Mouse (Mus musculus) CH12.LX (cell line): ENCODE measurements around the gene Kcnh4. TPM values are rescaled to one million over a fixed set of nuclear protein-coding genes. Genes with fewer than 3 reads are reported as not detected.

Source experiments
- DNase-seq: peaks from one replicate; pipeline ENCODE4 v3.0.0-alpha.2; 2013; ENCODE audit errors: extremely low read depth
- H3K27ac ChIP-seq: 2 replicates; pipeline ENCODE4 v1.5.1; 2012; ENCODE audit warnings: low read depth, mild to moderate bottlenecking, control low read depth, moderate library complexity; ENCODE audit not compliant: insufficient read depth
- H3K27me3 ChIP-seq: replicated peaks from 2 replicates; pipeline ENCODE3; 2012; ENCODE audit warnings: inconsistent platforms
- H3K36me3 ChIP-seq, 2 experiments: replicated peaks in 1 of 2; 2 replicates each; pipeline versions ENCODE3 to v1.6.1; 2012; ENCODE audit warnings: inconsistent platforms in 1 of 2, low read length in 1 of 2, mild to moderate bottlenecking in 1 of 2, mixed read lengths in 1 of 2, moderate library complexity in 1 of 2; ENCODE audit not compliant: control insufficient read depth in 1 of 2, insufficient read depth in 1 of 2
- H3K4me1 ChIP-seq, 2 experiments: 2 replicates each; pipeline ENCODE4 v1.6.1; 2012; ENCODE audit warnings: inconsistent platforms in 1 of 2, moderate library complexity in 1 of 2; ENCODE audit not compliant: insufficient read depth in 2 of 2, control insufficient read depth in 1 of 2
- H3K4me2 ChIP-seq: 2 replicates; pipeline ENCODE4 v1.6.1; 2012; ENCODE audit warnings: low read depth, mild to moderate bottlenecking, control low read depth; ENCODE audit not compliant: poor library complexity, insufficient read depth, severe bottlenecking
- H3K4me3 ChIP-seq, 3 experiments: fragments of 150-350 bp in 1 of 3; sonication (generic) in 1 of 3; replicated peaks in 1 of 3; 2 replicates each; pipeline versions ENCODE3 to v1.5.1; 2011 to 2012; ENCODE audit warnings: low read depth in 2 of 3, low read length in 2 of 3, mild to moderate bottlenecking in 2 of 3, moderate library complexity in 2 of 3, control low read depth in 1 of 3, improper control_type of control experiment in 1 of 3, inconsistent platforms in 1 of 3, mixed read lengths in 1 of 3; ENCODE audit not compliant: poor library complexity in 1 of 3
- H3K79me2 ChIP-seq: replicated peaks from 2 replicates; pipeline ENCODE4 v1.6.1; 2012; ENCODE audit warnings: mild to moderate bottlenecking, moderate library complexity; ENCODE audit not compliant: control insufficient read depth, poor library complexity, insufficient read depth, severe bottlenecking; ENCODE audit errors: extremely low read depth
- H3K9ac ChIP-seq: 2 replicates; pipeline ENCODE4 v1.6.1; 2012; ENCODE audit warnings: low read depth, mild to moderate bottlenecking, control low read depth, moderate library complexity; ENCODE audit not compliant: insufficient read depth
- H3K9me3 ChIP-seq: replicated peaks from 2 replicates; pipeline ENCODE3; 2012; ENCODE audit warnings: low read length, inconsistent platforms, mixed read lengths
- CTCF ChIP-seq, 2 experiments: IDR thresholded peaks in 1 of 2; conservative IDR thresholded peaks in 1 of 2; 2 replicates each; pipeline ENCODE4 v1.5.1; 2011 to 2012; ENCODE audit warnings: low read depth in 2 of 2, low read length in 2 of 2, improper control_type of control experiment in 1 of 2, inconsistent platforms in 1 of 2, mild to moderate bottlenecking in 1 of 2, moderate library complexity in 1 of 2
- E2F4 ChIP-seq: IDR thresholded peaks from 2 replicates; pipeline ENCODE4 v1.6.1; 2011; ENCODE audit warnings: low read depth, low read length, improper control_type of control experiment; ENCODE audit not compliant: insufficient replicate concordance
- EP300 ChIP-seq: IDR thresholded peaks from 2 replicates; pipeline ENCODE4 v1.6.1; 2011; ENCODE audit warnings: low read length, improper control_type of control experiment
- ETS1 ChIP-seq: conservative IDR thresholded peaks from 2 replicates; pipeline ENCODE4 v1.6.1; 2012; ENCODE audit warnings: low read depth, mild to moderate bottlenecking, inconsistent platforms, low read length, improper control_type of control experiment, moderate library complexity
- HCFC1 ChIP-seq: IDR thresholded peaks from 2 replicates; pipeline ENCODE4 v1.6.1; 2012; ENCODE audit warnings: low read depth, mild to moderate bottlenecking, inconsistent platforms, low read length, improper control_type of control experiment
- MAX ChIP-seq: IDR thresholded peaks from 2 replicates; pipeline ENCODE4 v1.6.1; 2011; ENCODE audit warnings: low read length, improper control_type of control experiment
- MEF2A ChIP-seq: IDR thresholded peaks from 2 replicates; pipeline ENCODE4 v1.6.1; 2014; ENCODE audit warnings: low read depth, mild to moderate bottlenecking, inconsistent platforms, low read length, improper control_type of control experiment, borderline replicate concordance
- POLR2AphosphoS2 ChIP-seq: IDR thresholded peaks from 2 replicates; pipeline ENCODE4 v1.6.1; 2011; ENCODE audit warnings: low read depth, low read length, improper control_type of control experiment
- RAD21 ChIP-seq: IDR thresholded peaks from 2 replicates; pipeline ENCODE4 v1.6.1; 2011; ENCODE audit warnings: low read depth, mild to moderate bottlenecking, low read length, improper control_type of control experiment, moderate library complexity
- SIN3A ChIP-seq: IDR thresholded peaks from 2 replicates; pipeline ENCODE4 v1.6.1; 2012; ENCODE audit warnings: low read length, improper control_type of control experiment, inconsistent platforms
- SMC3 ChIP-seq: IDR thresholded peaks from 2 replicates; pipeline ENCODE4 v1.6.1; 2011; ENCODE audit warnings: low read depth, low read length, improper control_type of control experiment
- TBP ChIP-seq: conservative IDR thresholded peaks from 2 replicates; pipeline ENCODE4 v1.6.1; 2011; ENCODE audit warnings: low read depth, low read length, improper control_type of control experiment
- UBTF ChIP-seq: IDR thresholded peaks from 2 replicates; pipeline ENCODE4 v1.6.1; 2012; ENCODE audit warnings: low read depth, mild to moderate bottlenecking, inconsistent platforms, low read length, improper control_type of control experiment, moderate library complexity
- USF2 ChIP-seq: conservative IDR thresholded peaks from 2 replicates; pipeline ENCODE4 v1.6.1; 2011; ENCODE audit warnings: low read depth, low read length, improper control_type of control experiment
- ZMIZ1 ChIP-seq: IDR thresholded peaks from 2 replicates; pipeline ENCODE4 v1.6.1; 2012; ENCODE audit warnings: low read depth, mild to moderate bottlenecking, inconsistent platforms, low read length, improper control_type of control experiment
- dilution Hi-C: fragments of 300-500 bp; cut with MboI; formaldehyde crosslinking; loops from 2 replicates; pipeline ENCODE4 v1.14.3; 2020; ENCODE audit warnings: low sequenced_read_pairs; ENCODE audit not compliant: extremely low pct_unique_long_range_greater_than_20kb, extremely low pct_ligation_motif_present
- in situ Hi-C: fragments of 300-500 bp; cut with MboI; formaldehyde crosslinking; loops from 3 replicates; pipeline ENCODE4 v1.14.3; 2019; ENCODE audit warnings: low sequenced_read_pairs, low pct_ligation_motif_present, low pct_unique_long_range_greater_than_20kb, mixed read lengths
- polyA plus RNA-seq: library from polyadenylated mRNA; unstranded; fragments of >175 nt; gene quantifications from 2 replicates; pipeline ENCODE4 v1.2.1, GENCODE M21; 2012; ENCODE audit warnings: low read depth; ENCODE audit not compliant: insufficient read length
- total RNA-seq, 2 experiments: library from RNA; depleted of rRNA; stranded (reverse); fragments of 300-350 nt in 1 of 2; fragments of >200 nt in 1 of 2; gene quantifications; 2 replicates each; pipeline ENCODE4 v1.2.3; 2012 to 2014

Gene Kcnh4
- total and polyA plus RNA-seq, 3 experiments: 0.87 to 4.0 (median 2.2) TPM

- H3K9ac ChIP-seq: no peak overlapping the region
- no peak for TF ChIP-seq HCFC1
- no peak for TF ChIP-seq ETS1
- TF ChIP-seq MAX: no peak
- TF ChIP-seq SMC3: no peak
- no peak for TF ChIP-seq E2F4
- dilution Hi-C loops: no loop called here
Measured at GRCm38 (mm10) chr11:100752294-100752693, 7.4 kb downstream of the Kcnh4 start.

GRCm38 (mm10) chr11:100750127-100750526 is 9.6 kb downstream of the Kcnh4 start:
- DNase-seq: no peak
- peaks cover 3% of the 10 kb centered on the region for H3K9me3 ChIP-seq
- TF ChIP-seq MAX: no peak
- no peak for TF ChIP-seq RAD21
- TF ChIP-seq UBTF: no peak
- TF ChIP-seq ZMIZ1: no peak
- no peak for TF ChIP-seq TBP
- H3K36me3 ChIP-seq: peaks cover 33 to 93% of the 10 kb centered on the region in 2 experiments
- dilution Hi-C loops: no loop called here
- 0 out of 4 replicates have a peak, but pooled peaks cover 0 to 3% of the 10 kb centered on the region in 2 experiments for H3K4me1 ChIP-seq
- H3K9ac ChIP-seq: no peak overlapping the region
- no peaks in the 10 kb centered on the region for H3K27me3 ChIP-seq
- no peaks in the 10 kb centered on the region for H3K79me2 ChIP-seq
- no peak overlapping the region for H3K4me2 ChIP-seq
- in situ Hi-C loops: no loop called here
- H3K27ac ChIP-seq: no peak overlapping the region
- no peak overlapping the region for H3K4me3 ChIP-seq

More at GRCm38 (mm10) chr11:100752294-100752693, 7.4 kb downstream of the Kcnh4 start:
- Histone ChIP-seq H3K9me3 (peaks cover 3% of the 10 kb centered on the region), H3K4me3 (no peak overlapping the region), H3K4me1 (peaks cover 6 to 13% of the 10 kb centered on the region in 2 experiments), H3K27me3 (no peaks in the 10 kb centered on the region), H3K4me2 (no peak overlapping the region), H3K36me3 (peaks cover 32 to 87% of the 10 kb centered on the region in 2 experiments), H3K27ac (no peak overlapping the region), H3K79me2 (no peaks in the 10 kb centered on the region)
- in situ Hi-C loops: no loop called here
- DNase-seq: no peak

DNA sequence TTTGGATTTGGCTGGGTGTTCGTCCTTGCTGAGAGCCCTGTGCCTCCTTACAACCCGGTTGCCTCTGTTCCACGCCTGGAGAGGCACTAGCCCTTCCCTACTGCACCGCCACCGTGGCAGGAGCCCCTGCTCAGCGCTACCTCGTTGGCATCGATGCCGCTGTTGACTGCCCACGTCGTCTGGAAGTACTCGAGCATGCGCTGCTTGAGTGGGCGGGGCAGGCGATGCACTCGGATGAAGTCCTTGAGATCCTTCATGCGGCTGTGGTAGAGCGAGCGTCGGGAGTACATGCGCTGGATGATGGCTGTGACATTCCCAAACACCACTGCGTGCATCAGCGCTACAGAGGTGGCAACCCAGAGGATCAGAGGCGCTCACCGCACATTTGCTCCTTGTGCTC is 10.3 kb downstream of the Kcnh4 start:
- dilution Hi-C loops (no loop called here), in situ Hi-C loops (no loop called here)
- H3K27me3 ChIP-seq: no peaks in the 10 kb centered on the region

More for the DNA sequence above, 10.3 kb downstream of the Kcnh4 start:
- Histone ChIP-seq H3K9me3 (peaks cover 3% of the 10 kb centered on the region), H3K27ac (no peak overlapping the region), H3K4me1 (0 out of 4 replicates have a peak, but pooled peaks cover 0 to 3% of the 10 kb centered on the region in 2 experiments), H3K4me2 (no peak overlapping the region), H3K4me3 (no peak overlapping the region), H3K36me3 (peaks cover 32 to 92% of the 10 kb centered on the region in 2 experiments), H3K79me2 (no peaks in the 10 kb centered on the region), H3K9ac (no peak overlapping the region)
- no peak for TF ChIP-seq SIN3A
- TF ChIP-seq ZMIZ1: no peak
- TF ChIP-seq POLR2AphosphoS2: no peak
- TF ChIP-seq EP300: no peak
- TF ChIP-seq UBTF: no peak
- TF ChIP-seq MAX: no peak
- TF ChIP-seq MEF2A: no peak
- TF ChIP-seq ETS1: no peak
- no peak for TF ChIP-seq CTCF (conservative IDR thresholded peaks at IDR 0.05 in 1 of 2, IDR thresholded peaks at IDR 0.05 in 1 of 2; ENCODE audit: low read depth in 2 of 2, low read length in 2 of 2)
- no peak for TF ChIP-seq USF2
- DNase-seq: no peak
